Mouse (Mus musculus) hindbrain, embryonic 12.5 days (tissue): ENCODE data around the gene Arhgef15. TPM values are rescaled to one million over a fixed set of nuclear protein-coding genes. Genes with fewer than 3 reads are reported as not detected.

Experiments used
- ATAC-seq: fragments of 200-750 bp; cut with Nextera tagmentation; 2 replicates; pipeline ENCODE4 v1.8.0; 2017; ENCODE audit warnings: moderate TSS enrichment; ENCODE audit not compliant: low FRiP score
- H3K27ac ChIP-seq: fragments of 300-500 bp; sonication (generic); 2 replicates; pipeline ENCODE4 v1.5.1; 2016; ENCODE audit warnings: mild to moderate bottlenecking
- H3K27me3 ChIP-seq: fragments of 300-500 bp; sonication (generic); 2 replicates; pipeline ENCODE4 v1.6.1; 2016; ENCODE audit warnings: mild to moderate bottlenecking
- H3K36me3 ChIP-seq: fragments of 300-500 bp; sonication (generic); 2 replicates; pipeline ENCODE4 v1.6.1; 2016; ENCODE audit warnings: mild to moderate bottlenecking
- H3K4me1 ChIP-seq: fragments of 300-500 bp; sonication (generic); 2 replicates; pipeline ENCODE4 v1.6.1; 2016
- H3K4me2 ChIP-seq: fragments of 300-500 bp; sonication (generic); replicated peaks from 2 replicates; pipeline ENCODE4 v1.6.1; 2016; ENCODE audit warnings: mild to moderate bottlenecking
- H3K4me3 ChIP-seq: fragments of 300-500 bp; sonication (generic); 2 replicates; pipeline ENCODE4 v1.5.1; 2016; ENCODE audit warnings: mild to moderate bottlenecking
- H3K9ac ChIP-seq: fragments of 300-500 bp; sonication (generic); 2 replicates; pipeline ENCODE4 v1.6.1; 2016; ENCODE audit warnings: mild to moderate bottlenecking, moderate library complexity
- H3K9me3 ChIP-seq: fragments of 300-500 bp; sonication (generic); replicated peaks from 2 replicates; pipeline ENCODE4 v1.6.1; 2016; ENCODE audit warnings: mild to moderate bottlenecking
- WGBS: fragments of 180-500 bp; shearing (Covaris S2); methylation state at CpG from one replicate; pipeline ENCODE4 v1.1.7; 2016; 5-methylcytosine and 5-hydroxymethylcytosine counted together
- microRNA-seq: library from miRNA; unstranded; fragments of <30 nt; microRNA quantifications from one replicate; pipeline ENCODE4, GENCODE M21; 2017
- polyA plus RNA-seq: library from polyadenylated mRNA; unstranded; fragments of >200 nt; fragmentation: Nextera tagmentation; extraction: Ambion mirVana; gene quantifications from 2 replicates; pipeline ENCODE4 v1.2.1, GENCODE M21; 2016

The Arhgef15 gene
- polyA plus RNA-seq, 1 experiment from 2014 or later = 8.5 TPM

- no peaks in the 10 kb centered on the region for H3K9me3 ChIP-seq
- H3K4me1 ChIP-seq = peaks cover 9% of the 10 kb centered on the region
- H3K27me3 ChIP-seq = peaks cover 12% of the 10 kb centered on the region; the same call in 1 of the 2 replicates
- no peak overlapping the region for H3K4me2 ChIP-seq
- no peak for ATAC-seq
- no peak overlapping the region for H3K9ac ChIP-seq
- H3K36me3 ChIP-seq = peaks cover 10% of the 10 kb centered on the region
- H3K27ac ChIP-seq = no peak overlapping the region
- 93% methylated on average over 6 of the region's 6 CpGs for WGBS
- no peak overlapping the region for H3K4me3 ChIP-seq
These were observed 58.5 kb downstream of the Arhgef15 start for GRCm38 (mm10) chr11:68898790-68899189.

GRCm38 (mm10) chr11:68897838-68898237, 59.4 kb downstream of the Arhgef15 start:
- Histone ChIP-seq H3K27ac (no peak overlapping the region), H3K4me3 (no peak overlapping the region)
- WGBS = 74% methylated on average over 6 of the region's 6 CpGs

GRCm38 (mm10) chr11:68897120-68897519, 60.2 kb downstream of the Arhgef15 start:
- Histone ChIP-seq H3K4me3 (no peak overlapping the region), H3K9ac (no peak overlapping the region), H3K36me3 (no peaks in the 10 kb centered on the region), H3K27ac (no peak overlapping the region), H3K4me2 (no peak overlapping the region), H3K9me3 (no peaks in the 10 kb centered on the region), H3K4me1 (peaks cover 4% of the 10 kb centered on the region; the same call in 1 of the 2 replicates), H3K27me3 (peaks cover 12% of the 10 kb centered on the region; the same call in 1 of the 2 replicates)
- WGBS = 43% methylated on average over 4 of the region's 4 CpGs
- ATAC-seq = no peak

More at GRCm38 (mm10) chr11:68897838-68898237, 59.4 kb downstream of the Arhgef15 start:
- Histone ChIP-seq H3K4me2 (no peak overlapping the region), H3K4me1 (peaks cover 9% of the 10 kb centered on the region), H3K9me3 (no peaks in the 10 kb centered on the region), H3K27me3 (peaks cover 12% of the 10 kb centered on the region; the same call in 1 of the 2 replicates), H3K36me3 (peaks cover under 1% of the 10 kb centered on the region; the same call in 1 of the 2 replicates), H3K9ac (no peak overlapping the region)
- ATAC-seq = no peak

GRCm38 (mm10) chr11:68896247-68896646, 61.0 kb downstream of the Arhgef15 start:
- Histone ChIP-seq H3K4me1 (peaks cover 4% of the 10 kb centered on the region; the same call in 1 of the 2 replicates), H3K36me3 (no peaks in the 10 kb centered on the region), H3K9ac (no peak overlapping the region), H3K9me3 (no peaks in the 10 kb centered on the region), H3K27ac (no peak overlapping the region), H3K27me3 (peaks cover 12% of the 10 kb centered on the region; the same call in 1 of the 2 replicates), H3K4me2 (no peak overlapping the region), H3K4me3 (no peak overlapping the region)
- 94% methylated on average over 5 of the region's 5 CpGs for WGBS
- no peak for ATAC-seq

- ATAC-seq = no peak
- no peaks in the 10 kb centered on the region for H3K9me3 ChIP-seq
These were observed 63.3 kb downstream of the Arhgef15 start for GRCm38 (mm10) chr11:68893911-68894464.

More at GRCm38 (mm10) chr11:68893911-68894464, 63.3 kb downstream of the Arhgef15 start:
- no peak overlapping the region for H3K4me2 ChIP-seq
- no peak overlapping the region for H3K27ac ChIP-seq
- no peaks in the 10 kb centered on the region for H3K36me3 ChIP-seq
- H3K4me1 ChIP-seq = no peaks in the 10 kb centered on the region
- 70% methylated on average over 12 of the region's 12 CpGs for WGBS
- peaks cover 6% of the 10 kb centered on the region; the same call in 1 of the 2 replicates for H3K27me3 ChIP-seq
- no peak overlapping the region for H3K9ac ChIP-seq
- no peak overlapping the region for H3K4me3 ChIP-seq

Small RNAs within 50 kb of the gene (microRNA-seq; reads per million reads assigned to microRNA genes)
- gene Mir3062 = 9.5 reads per million, percentile 20 among the genes with 10 or more reads in this experiment

Other genes starting within 250 kb of the Arhgef15 start
- 76.2 and 77.1 TPM in 2 replicates for gene Ndel1, start 85.6 kb downstream of the Arhgef15 start, polyA plus RNA-seq
- gene Rnf222, start 68.9 kb downstream of the Arhgef15 start, polyA plus RNA-seq = 0.07 TPM in 1 of 2 replicates, not detected in the other
- gene Rpl26, start 55.9 kb downstream of the Arhgef15 start, polyA plus RNA-seq = 624 and 749 TPM in 2 replicates
- gene Odf4, start 30.4 kb downstream of the Arhgef15 start, polyA plus RNA-seq = 0.36 TPM in 1 of 2 replicates, not detected in the other
- gene Slc25a35, start 10.7 kb upstream of the Arhgef15 start, polyA plus RNA-seq = 2.3 TPM in 2 replicates
- gene Rangrf, start 17.7 kb upstream of the Arhgef15 start, polyA plus RNA-seq = 34.4 and 38.3 TPM in 2 replicates
- gene Pfas, start 51.0 kb upstream of the Arhgef15 start, polyA plus RNA-seq = 27.8 and 31.0 TPM in 2 replicates
- 64.8 and 66.4 TPM in 2 replicates for gene Ctc1, start 58.4 kb upstream of the Arhgef15 start, polyA plus RNA-seq
- gene Aurkb, start 88.2 kb upstream of the Arhgef15 start, polyA plus RNA-seq = 95.5 and 100 TPM in 2 replicates
- 15.8 and 16.6 TPM in 2 replicates for gene Borcs6, start 102.2 kb upstream of the Arhgef15 start, polyA plus RNA-seq
- 39.4 and 45.1 TPM in 2 replicates for gene Tmem107, start 113.3 kb upstream of the Arhgef15 start, polyA plus RNA-seq
- gene Vamp2, start 131.0 kb upstream of the Arhgef15 start, polyA plus RNA-seq = 140 and 159 TPM in 2 replicates
- gene Per1, start 137.7 kb upstream of the Arhgef15 start, polyA plus RNA-seq = 9.8 and 11.6 TPM in 2 replicates
- gene Hes7, start 162.9 kb upstream of the Arhgef15 start, polyA plus RNA-seq = 0.25 and 0.49 TPM in 2 replicates
- gene 9130213A22Rik, start 165.1 kb upstream of the Arhgef15 start, polyA plus RNA-seq = 0.26 and 0.29 TPM in 2 replicates
- 0.41 and 0.65 TPM in 2 replicates for gene Aloxe3, start 168.4 kb upstream of the Arhgef15 start, polyA plus RNA-seq
- 0.12 TPM in 2 replicates for gene Alox12b, start 199.5 kb upstream of the Arhgef15 start, polyA plus RNA-seq
- 0.06 and 0.07 TPM in 2 replicates for gene Alox8, start 240.4 kb upstream of the Arhgef15 start, polyA plus RNA-seq